Mouse (Mus musculus): Measurements from ENCODE around the gene Cep170b.

DNA sequence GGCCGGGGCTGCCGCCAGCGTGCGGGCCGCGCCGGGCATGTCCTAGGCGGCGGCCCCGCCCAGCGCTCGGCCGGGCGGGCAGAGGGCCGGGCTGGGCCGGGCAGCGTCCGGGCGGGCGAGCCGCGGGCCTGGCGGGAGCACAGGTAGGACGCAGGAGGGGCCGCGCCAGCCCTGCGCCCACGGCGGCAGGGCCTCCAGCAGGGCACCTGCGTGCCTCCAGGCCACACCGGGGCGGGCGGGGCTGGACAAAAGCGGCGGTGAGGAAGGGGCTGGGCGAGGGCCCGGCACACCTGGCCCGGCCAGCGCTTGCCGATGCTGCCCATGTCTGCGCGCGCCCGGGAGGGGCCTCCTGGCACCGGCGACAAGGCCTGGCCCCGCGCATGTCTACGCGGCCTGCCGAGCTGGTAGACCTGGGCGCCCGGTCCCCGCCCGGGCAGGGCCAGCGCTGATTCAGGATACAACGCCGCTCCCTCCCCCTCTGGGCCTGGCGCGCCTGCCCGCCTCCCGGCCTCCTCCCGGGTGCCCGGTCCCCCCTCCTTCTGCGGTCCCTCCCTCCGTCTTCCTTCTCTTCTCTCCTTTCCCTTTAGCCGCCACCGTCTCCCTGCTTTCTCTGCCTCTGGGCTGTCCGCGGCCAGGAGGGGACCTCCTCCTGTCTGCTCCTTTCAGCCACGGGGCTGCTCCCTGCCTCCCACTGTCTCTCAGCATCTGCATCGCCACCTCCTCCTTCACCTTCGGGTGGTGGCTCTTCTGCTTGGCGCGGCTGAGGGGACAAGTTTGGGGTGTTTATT is 2.2 kb downstream of the Cep170b start:
- no peak for TF ChIP-seq POLR2A (IDR thresholded peaks at IDR 0.05; ENCODE audit: borderline replicate concordance, insufficient read depth, low read length)
- TF ChIP-seq CTCF (IDR thresholded peaks at IDR 0.05; ENCODE audit: borderline replicate concordance, insufficient read depth, low read depth, low read length), result no peak

Data from cerebellum, adult 2 months (tissue).